ENCODE assay signal across 15 mouse cellular contexts in the genomic region with DNA sequence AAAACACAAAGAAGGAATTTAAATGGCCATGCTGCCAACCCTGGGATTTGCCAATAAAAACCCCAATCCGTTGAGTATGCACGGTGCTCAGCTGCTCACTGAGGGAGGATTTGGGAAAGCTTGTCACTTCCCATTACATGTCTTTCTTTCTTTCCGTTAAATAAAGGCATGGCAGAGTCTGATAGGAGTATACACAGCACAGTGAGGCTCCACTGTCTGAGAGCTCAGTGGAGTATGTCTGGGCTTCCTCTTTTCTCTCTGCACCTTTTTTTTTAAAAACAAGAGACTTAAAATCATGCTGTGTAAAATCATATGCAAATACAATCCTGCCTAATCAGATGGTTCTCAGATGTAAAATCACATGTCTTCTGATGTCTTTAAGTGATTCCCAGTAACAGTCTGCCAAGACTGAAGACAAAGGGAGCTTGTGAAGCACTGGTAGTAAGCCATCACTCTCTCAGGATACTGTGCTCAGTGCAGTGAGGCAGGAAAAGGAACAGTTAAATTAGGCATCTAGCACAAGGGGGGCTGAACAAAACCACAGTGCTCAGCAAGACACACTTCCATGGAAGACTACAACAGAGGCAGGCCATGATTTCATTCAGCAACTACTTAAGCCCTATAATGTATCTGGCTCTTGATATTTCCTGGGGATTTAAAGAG. TPM values are rescaled to one million over a fixed set of nuclear protein-coding genes. Genes with fewer than 3 reads are reported as not detected.
A peak's percentile ranks its signal among the peaks of the same experiment; 100 is the strongest.
DNase-seq lines count a peak whose midpoint lies in the region; ATAC-seq and TF ChIP-seq lines count a peak whose summit lies in the region.
"Had no signal": no experiment of that assay in that cellular context is flagged by ENCODE, and none has a peak within 500 bp of the region (broad histone marks: within the 10 kb centered on the region; RNA-seq: fewer than 3 reads in every experiment).

No protein-coding gene starts in this region.

- H3K9me3 ChIP-seq in hindbrain, embryonic 11.5 days (ENCODE audit: control insufficient read depth, low read length) = no peaks in the 10 kb centered on the region
- no peaks in the 10 kb centered on the region for H3K9me3 ChIP-seq in hindbrain, embryonic 10.5 days
- H3K9me3 ChIP-seq: heart, embryonic 15.5 days; kidney, embryonic 15.5 days had no signal

- ATAC-seq in hindbrain, embryonic 11.5 days (ENCODE audit: low FRiP score) = peak; percentile 47; the same call in 1 of the 2 replicates
- ATAC-seq in megakaryocyte progenitor cell, adult 5-6 weeks (replicated peaks; ENCODE audit: poor library complexity) = peak; percentile 69
- ATAC-seq: CD4-positive, CD25-positive, alpha-beta regulatory T cell, adult 4 months had no signal

- H3K36me3 ChIP-seq in hindbrain, embryonic 11.5 days (ENCODE audit: control insufficient read depth, insufficient read depth, low read length) = peaks cover 3% of the 10 kb centered on the region; the same call in 1 of the 2 replicates
- H3K36me3 ChIP-seq in hindbrain, embryonic 10.5 days = peaks cover 40% of the 10 kb centered on the region
- peaks cover 4% of the 10 kb centered on the region; the same call in 1 of the 2 replicates for H3K36me3 ChIP-seq in splenic B cell, adult 2 months (ENCODE audit: control insufficient read depth, insufficient read depth, low read length, poor library complexity, severe bottlenecking)
- peaks cover 3% of the 10 kb centered on the region for H3K36me3 ChIP-seq in kidney, adult 2 months (ENCODE audit: control insufficient read depth, insufficient read depth, low read length)

- 76% methylated on average over 3 of the region's 3 CpGs for WGBS in hindbrain, embryonic 11.5 days
- WGBS in hindbrain, embryonic 10.5 days = 91% methylated on average over 3 of the region's 3 CpGs
- WGBS in kidney, adult 2 months = 81% methylated on average over 3 of the region's 3 CpGs

- no peak overlapping the region for H3K4me2 ChIP-seq in hindbrain, embryonic 11.5 days (replicated peaks; ENCODE audit: low read depth, low read length)
- H3K4me2 ChIP-seq: heart, embryonic 15.5 days; kidney, embryonic 15.5 days; liver, embryonic 11.5 days had no signal

- H3K4me3 ChIP-seq in hindbrain, embryonic 11.5 days (ENCODE audit: low read depth, low read length) = no peak overlapping the region
- H3K4me3 ChIP-seq in hindbrain, embryonic 10.5 days = no peak overlapping the region
- H3K4me3 ChIP-seq in kidney, adult 2 months (ENCODE audit: insufficient read depth, low read depth, low read length) = no peak overlapping the region
- H3K4me3 ChIP-seq: heart, embryonic 15.5 days; kidney, embryonic 15.5 days; left cerebral cortex, adult 2 months had no signal

- no peak for DNase-seq in hindbrain, embryonic 11.5 days (ENCODE audit: low spot score)
- DNase-seq in hindbrain, embryonic 10.5 days (ENCODE audit: low spot score) = no peak
- DNase-seq in fibroblast of lung, adult 2 months (ENCODE audit: low read depth) = peak; percentile 26
- peak; percentile 77 for DNase-seq in splenic B cell, adult 2 months (ENCODE audit: low read depth, low spot score)
- no peak for DNase-seq in cerebellum, adult 8-10 months
- no peak for DNase-seq in kidney, adult 2 months
- no peak for DNase-seq in gastrocnemius, postnatal 10 days
- DNase-seq: lung, postnatal 4 days; thymus, postnatal 4 days had no signal

- no peak overlapping the region for H3K27ac ChIP-seq in hindbrain, embryonic 11.5 days (ENCODE audit: low read depth, low read length)
- H3K27ac ChIP-seq in hindbrain, embryonic 10.5 days = no peak overlapping the region
- no peak overlapping the region for H3K27ac ChIP-seq in kidney, adult 2 months (ENCODE audit: insufficient read depth, low read depth, low read length)
- H3K27ac ChIP-seq: heart, embryonic 15.5 days; kidney, embryonic 15.5 days; left cerebral cortex, adult 2 months had no signal

- no peak for TF ChIP-seq POLR2A in kidney, adult 2 months (IDR thresholded peaks at IDR 0.05; ENCODE audit: low read depth, low read length)

- no peak for TF ChIP-seq CTCF in kidney, adult 2 months (conservative IDR thresholded peaks at IDR 0.05; ENCODE audit: insufficient read depth, insufficient read length, low read depth, low read length)

- H3K9ac ChIP-seq in hindbrain, embryonic 11.5 days (ENCODE audit: low read depth, low read length) = no peak overlapping the region
- H3K9ac ChIP-seq: heart, embryonic 15.5 days; kidney, embryonic 15.5 days had no signal

- no peaks in the 10 kb centered on the region for H3K4me1 ChIP-seq in hindbrain, embryonic 11.5 days (replicated peaks; ENCODE audit: control insufficient read depth, insufficient read depth, low read length)
- H3K4me1 ChIP-seq in hindbrain, embryonic 10.5 days (replicated peaks) = no peaks in the 10 kb centered on the region
- H3K4me1 ChIP-seq in kidney, adult 2 months (ENCODE audit: control insufficient read depth, insufficient read depth, low read length) = no peaks in the 10 kb centered on the region
- H3K4me1 ChIP-seq: heart, embryonic 15.5 days; kidney, embryonic 15.5 days had no signal

- no peaks in the 10 kb centered on the region for H3K27me3 ChIP-seq in hindbrain, embryonic 11.5 days (ENCODE audit: control insufficient read depth, insufficient read depth, low read length)
- no peaks in the 10 kb centered on the region for H3K27me3 ChIP-seq in hindbrain, embryonic 10.5 days (ENCODE audit: insufficient read depth, poor library complexity, severe bottlenecking)
- no peaks in the 10 kb centered on the region for H3K27me3 ChIP-seq in splenic B cell, adult 2 months (ENCODE audit: control insufficient read depth, insufficient read depth, low read length, poor library complexity, severe bottlenecking)
- H3K27me3 ChIP-seq in kidney, adult 2 months (replicated peaks; ENCODE audit: control insufficient read depth, insufficient read depth, low read length) = no peaks in the 10 kb centered on the region
- H3K27me3 ChIP-seq: heart, embryonic 15.5 days; kidney, embryonic 15.5 days had no signal

RNA-seq across cellular contexts. Expression of a gene that starts 17.5 kb away (rescaled TPM):
- polyA plus RNA-seq in hindbrain, embryonic 11.5 days (2014; fragmentation: Nextera tagmentation; extraction: Ambion mirVana) = 19.1 and 20.8 TPM in 2 replicates
- polyA plus RNA-seq in hindbrain, embryonic 10.5 days (2016; fragmentation: Nextera tagmentation; extraction: Ambion mirVana) = 17.6 and 24.0 TPM in 2 replicates
- 11.2 and 24.8 TPM in 2 replicates for total RNA-seq in megakaryocyte progenitor cell, adult 5-6 weeks (2015)
- total RNA-seq in megakaryocyte progenitor cell, adult 5-6 weeks (2017) = 8.2 and 19.7 TPM in 2 replicates
- polyA plus RNA-seq in kidney, adult 2 months (2012; rRNA removed) = 42.0 and 43.8 TPM in 2 replicates
- total RNA-seq in gastrocnemius, postnatal 10 days (2021) = 10 to 100 TPM; 41.5 to 43.0 TPM

Comparison
In these comparisons a context has a peak if more than half of its experiments do, and no peak if none do; other contexts are left out.
1. DNase-seq: peak in fibroblast of lung, adult 2 months (single experiment) and splenic B cell, adult 2 months (single experiment); none in hindbrain, embryonic 11.5 days (single experiment), hindbrain, embryonic 10.5 days (single experiment), cerebellum, adult 8-10 months (single experiment), kidney, adult 2 months (single experiment) and gastrocnemius, postnatal 10 days (single experiment).